Mouse (Mus musculus): ENCODE data around the gene Lrig2.

DNA sequence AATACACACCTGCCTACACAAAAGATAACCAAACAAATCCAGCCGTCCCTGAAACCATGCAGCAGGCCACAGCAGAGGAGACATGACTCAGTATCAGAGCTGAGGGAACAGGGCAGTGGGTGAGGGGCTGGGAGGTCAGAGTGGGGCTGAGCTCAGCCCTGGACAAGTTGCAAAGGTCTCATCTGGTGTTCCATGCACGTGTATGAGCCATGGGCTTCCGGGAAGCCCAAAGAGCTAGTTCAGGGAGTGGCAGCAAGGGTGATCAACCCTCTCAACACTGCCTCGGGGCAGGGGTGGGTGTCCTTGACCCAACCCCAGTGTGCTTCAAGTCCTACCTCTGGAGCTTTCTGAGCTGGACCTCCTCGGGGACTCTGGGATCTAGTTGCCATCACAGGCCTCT lies 153.0 kb downstream of the Lrig2 start:
- TF ChIP-seq CTCF (IDR thresholded peaks at IDR 0.05), result no peak
- no peak for TF ChIP-seq POLR2A (IDR thresholded peaks at IDR 0.05; ENCODE audit: insufficient read depth, low read depth, low read length)
- TF ChIP-seq EP300 (IDR thresholded peaks at IDR 0.05; ENCODE audit: insufficient read depth, low read depth, low read length), result no peak

All from heart, adult 2 months (tissue).